Mouse (Mus musculus) ZHBTc4 (cell line): ENCODE results near the gene Kcng4.

ENCODE experiments used
- DNase-seq: peaks from one replicate; pipeline ENCODE4 v3.0.0-alpha.2; 2011; ENCODE audit warnings: low read depth, low spot score

Gene Kcng4

DNA sequence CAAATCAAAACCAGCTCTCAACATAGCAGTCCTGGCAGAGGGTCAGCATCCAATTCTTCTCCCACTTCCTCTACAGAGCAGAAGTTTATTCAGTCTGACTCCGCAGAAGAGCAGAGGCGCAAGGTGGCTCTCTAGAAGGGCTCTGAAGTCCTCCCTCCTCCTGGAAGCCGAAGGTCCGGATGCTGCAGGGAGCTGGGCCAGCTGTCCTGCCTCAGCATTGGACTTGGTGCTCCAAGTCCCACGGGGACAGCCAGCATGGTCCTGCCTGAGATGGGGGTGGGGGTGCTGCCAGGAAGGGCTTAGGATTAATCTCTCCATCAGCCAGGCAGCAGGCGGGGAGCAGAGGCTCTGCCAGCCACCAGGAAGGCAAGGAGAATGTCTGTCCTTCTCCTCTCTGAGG is at the start of gene Kcng4:
Kcng4 (minus strand) TSS at position 303 of the 400 bp plus-strand sequence.
- DNase-seq = no peak

DNA sequence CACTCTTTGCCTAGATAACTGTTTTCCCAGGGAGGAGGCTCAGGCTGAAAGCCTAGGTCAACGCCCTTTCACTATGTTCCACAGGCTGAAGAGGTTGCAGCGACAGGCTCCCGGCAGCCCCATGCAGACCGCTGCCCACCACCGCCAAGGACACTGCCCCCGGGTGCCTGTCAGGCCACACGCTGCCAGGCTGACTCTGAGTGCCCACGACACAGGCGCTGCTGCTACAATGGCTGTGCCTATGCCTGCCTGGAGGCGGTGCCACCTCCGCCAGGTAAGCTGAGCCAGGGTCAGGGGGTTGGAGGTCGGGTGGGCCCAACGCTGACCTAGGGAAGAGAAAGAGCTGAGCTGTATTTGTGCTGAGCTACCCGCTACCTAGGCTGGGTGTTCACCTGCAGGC is 43.7 kb upstream of the Kcng4 start:
- DNase-seq = no peak

DNA sequence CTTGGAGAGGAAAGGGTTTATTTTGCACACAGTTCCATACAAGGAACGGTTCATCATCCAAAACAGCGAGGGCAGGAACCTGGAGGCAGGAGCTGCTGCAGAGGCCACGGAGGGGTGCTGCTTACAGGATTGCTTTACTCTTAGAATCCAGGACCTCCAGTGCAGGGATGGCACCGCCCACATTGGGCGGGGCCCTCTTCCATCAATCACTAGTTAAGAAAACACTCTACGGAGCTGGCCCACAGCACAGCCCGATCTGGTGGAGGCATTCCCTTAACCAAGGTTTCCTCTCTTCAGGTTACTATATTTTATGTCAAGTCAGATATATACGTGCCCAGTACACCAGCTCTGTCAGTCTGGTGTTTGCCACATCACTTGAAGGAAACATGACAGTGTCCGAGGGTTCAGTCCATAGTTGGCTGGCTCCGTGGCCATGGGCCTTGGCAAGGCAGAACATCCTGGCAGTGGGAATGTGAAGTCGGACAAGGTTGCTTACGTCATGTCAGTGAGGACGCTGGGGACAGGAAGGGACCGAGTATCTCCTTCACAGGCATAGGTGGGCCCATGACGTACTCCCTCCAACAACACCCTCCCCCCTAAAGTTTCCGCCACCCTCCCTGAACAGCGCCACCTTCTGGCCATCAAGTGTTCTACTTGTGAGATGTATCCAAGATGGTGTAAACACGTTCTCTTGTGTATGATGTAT is 42.8 kb upstream of the Kcng4 start:
- DNase-seq = peak; percentile 92

DNA sequence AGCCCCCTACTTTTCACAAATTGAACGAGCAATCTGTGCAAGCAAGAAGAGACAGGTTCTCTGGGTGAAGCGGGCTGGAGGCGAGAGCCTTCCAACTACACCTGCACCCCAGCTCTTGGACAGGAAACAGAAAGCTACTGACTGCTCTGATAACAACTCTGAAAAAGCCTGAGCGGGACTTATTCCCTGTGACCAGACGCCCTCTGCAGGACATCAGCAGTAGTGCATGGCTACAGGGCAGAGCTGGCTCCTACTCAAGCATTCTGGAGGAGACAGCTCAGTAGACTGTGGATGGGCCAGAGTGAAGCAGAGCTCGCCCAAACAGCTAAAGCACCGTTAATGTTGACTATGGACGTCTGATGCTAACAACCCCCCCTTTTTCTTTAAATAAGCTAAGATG is 40.9 kb upstream of the Kcng4 start:
- peak; percentile 93 for DNase-seq

DNA sequence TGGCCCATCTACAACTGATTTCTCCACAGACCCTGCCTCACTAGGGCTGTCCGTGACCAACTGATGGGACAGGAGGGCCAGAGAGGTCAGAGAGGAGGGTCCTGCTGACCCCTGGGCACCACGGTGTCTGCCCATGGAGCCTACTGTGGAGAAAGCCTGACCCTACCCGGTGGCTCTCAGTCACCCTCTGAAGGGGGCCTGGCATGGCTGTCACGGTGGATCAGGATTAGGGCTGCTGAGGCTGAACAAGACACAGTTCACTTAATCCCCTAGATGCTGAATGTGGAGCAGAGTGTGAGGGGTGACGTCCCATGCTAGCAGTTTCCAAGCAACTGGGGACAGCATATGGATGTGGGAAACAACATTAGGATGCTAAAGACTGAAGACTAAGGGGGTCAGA is 40.0 kb upstream of the Kcng4 start:
- no peak for DNase-seq

DNA sequence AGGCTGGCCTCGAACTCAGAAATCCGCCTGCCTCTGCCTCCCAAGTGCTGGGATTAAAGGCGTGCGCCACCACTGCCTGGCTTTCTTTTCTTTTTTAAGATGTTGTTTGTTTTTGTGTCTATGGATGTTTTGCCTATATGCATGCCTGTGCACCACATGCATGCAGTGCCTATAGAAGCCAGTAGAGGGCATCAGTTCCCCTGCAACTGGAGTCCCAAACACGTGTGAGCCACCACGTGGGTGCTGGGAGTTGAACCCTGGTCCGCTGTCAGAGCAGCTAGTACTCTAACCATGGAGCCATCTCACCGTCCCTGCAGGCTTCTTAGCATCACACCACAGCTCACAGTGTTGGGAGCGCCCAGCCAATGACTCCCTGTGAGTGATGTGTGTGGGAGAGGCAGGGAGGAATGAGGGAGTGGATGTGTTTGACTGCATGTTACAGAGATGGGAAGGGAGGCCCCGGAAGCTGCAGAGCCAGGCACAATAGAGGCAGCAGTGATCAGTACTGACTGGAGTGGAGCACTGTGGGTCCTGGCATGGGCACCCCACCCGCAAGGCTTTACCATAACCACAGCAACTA is 38.6 kb upstream of the Kcng4 start:
- DNase-seq = peak; percentile 90

DNA sequence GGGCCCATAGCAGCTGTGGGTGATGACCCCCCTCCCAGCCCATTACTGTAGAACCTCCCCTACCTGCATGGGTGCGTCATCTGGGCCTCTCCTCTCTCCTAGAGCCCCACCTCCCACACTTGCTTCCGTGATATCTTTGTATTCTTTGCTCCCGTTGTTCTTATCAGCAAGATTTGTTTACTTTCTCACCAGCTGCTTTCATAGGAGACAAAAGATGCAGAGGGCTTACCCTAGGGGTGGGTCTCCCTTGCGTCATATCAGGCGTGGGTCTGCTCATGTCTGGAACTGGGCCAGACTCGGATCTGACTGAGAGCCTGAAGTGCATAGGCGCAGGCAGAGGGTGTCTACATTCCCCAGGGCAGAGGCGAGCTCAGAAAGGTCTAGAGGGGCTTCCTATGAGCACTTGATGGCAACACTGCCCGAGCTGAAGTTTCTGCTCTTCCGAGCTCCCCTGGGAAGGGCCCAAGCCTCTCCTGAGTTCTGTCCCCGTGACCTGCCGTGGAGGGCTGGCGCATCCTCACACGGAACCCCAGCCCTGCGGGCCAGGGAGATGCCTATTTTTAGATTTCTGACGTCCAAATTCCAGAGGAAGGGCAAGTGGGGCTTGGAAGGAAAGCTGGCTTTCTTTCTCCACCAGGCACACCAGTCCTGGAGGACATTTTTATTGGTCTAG is 35.1 kb upstream of the Kcng4 start:
- DNase-seq = peak; percentile 36

DNA sequence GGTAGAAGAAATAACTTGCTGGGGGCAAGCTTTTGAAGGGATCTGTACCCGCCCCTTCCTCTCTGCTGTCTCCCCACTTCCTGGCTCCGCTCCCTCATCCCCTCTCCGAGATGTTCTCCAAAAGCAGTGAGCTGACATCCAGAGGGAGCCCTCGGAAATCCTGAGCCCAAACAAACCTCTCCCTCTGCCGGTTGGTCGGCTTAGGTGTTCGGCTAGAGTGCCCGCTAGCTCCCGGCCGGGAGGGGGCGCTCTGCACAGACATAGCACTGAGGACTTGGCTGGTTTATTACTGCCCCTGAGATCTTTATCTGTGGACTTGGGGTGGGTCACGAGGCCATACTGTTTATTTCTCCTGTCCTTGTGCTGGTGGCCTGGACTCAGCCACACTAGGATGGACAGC is 33.8 kb upstream of the Kcng4 start:
- DNase-seq = peak; percentile 88

DNA sequence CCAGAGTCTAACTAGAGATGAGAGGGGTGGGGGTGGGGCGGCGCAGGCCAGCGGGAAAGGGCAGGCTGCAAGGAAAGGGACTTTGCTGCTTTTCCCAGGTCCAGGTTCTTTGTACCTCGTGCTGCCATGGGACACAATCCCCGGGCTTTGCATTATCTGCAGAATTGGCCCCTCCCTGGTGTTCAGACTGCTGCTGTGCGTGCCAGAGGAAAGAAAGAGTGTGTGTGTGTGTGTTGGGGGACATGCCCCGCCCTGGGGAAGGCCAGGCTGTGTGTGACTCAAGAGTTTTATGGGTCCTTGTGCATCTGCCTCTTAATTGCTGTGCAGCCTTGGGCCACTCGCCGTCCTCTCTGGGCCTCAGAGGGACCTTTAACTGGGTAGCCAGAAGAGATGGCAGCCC is 33.0 kb upstream of the Kcng4 start:
- no peak for DNase-seq

DNA sequence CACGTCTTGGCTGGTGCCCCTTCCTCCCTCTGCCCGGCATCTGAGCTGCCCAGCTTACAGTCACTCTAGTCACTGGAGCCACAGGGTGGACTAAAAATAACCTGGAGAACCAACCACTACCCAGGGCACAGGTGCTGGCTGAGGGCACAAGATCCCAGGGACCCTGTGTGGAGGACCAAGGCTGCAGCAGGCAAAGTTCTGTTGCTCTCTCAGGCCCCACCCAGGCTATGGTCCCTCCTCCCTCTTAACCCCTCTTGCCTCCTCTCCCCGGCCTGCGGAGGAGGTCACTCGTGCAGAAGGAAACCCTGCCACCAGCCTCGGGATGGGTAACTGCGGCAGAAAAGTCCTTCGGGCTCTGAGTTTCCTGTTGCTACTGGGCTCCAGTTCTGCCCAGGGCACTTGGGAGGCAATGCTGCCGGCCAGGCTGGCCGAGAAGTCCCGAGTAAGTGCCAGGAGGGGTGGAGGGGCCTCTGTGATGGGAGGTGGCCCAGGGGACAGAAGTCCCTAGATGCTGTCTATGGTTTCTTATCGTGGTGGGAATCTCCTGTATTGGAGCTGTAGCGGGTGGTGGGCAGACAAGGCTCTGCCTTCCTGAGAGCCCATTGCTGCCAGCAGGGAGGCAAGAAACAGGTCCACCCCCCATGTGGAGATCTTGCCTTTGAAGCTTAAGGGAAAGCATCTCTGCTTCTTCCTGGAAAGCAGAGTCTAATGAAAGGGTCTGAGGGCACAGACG is 30.9 kb upstream of the Kcng4 start, which contains the start of gene Wfdc1:
Wfdc1 (plus strand) TSS at position 147 of the 733 bp plus-strand sequence.
- no peak for DNase-seq

DNA sequence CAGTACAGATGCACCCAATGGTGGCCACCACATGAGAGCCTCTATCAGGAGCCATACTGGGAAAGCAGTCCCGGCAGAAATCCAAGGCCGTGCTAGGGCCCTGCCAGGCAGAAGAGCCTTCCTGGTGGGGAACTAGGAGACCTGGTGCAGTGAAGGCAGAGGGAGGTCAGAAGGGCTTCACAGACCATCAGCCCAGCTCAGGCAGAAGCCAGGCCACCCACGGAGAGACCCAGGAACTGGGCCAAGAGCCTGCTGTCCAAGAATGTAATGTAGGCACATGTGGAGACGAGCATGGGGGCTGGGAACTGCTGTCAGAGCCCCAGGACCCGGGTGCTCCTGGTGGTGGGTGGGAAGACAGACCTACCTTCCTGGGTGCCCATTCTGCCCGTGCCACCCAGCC is 29.8 kb upstream of the Kcng4 start:
- no peak for DNase-seq

DNA sequence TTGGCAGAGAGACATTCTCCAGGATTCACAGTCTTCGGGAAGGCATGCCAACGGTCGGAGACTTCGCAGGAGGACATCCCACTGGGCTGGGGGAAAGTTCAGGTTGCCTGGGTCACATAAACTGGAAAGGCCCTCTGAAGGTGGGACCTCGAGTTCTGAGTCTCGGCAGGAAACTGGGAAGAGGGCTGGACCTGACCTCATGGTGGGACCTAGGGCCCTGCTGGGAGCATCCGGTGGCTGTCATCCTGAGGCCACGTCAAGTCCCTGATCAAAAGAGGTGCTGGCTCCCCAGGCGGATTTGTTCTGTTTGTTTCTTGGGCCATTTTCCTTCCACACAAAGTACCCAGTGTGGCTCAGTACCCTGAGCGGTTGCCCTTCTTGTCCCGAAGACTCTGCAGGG is 28.0 kb upstream of the Kcng4 start:
- DNase-seq = no peak

DNA sequence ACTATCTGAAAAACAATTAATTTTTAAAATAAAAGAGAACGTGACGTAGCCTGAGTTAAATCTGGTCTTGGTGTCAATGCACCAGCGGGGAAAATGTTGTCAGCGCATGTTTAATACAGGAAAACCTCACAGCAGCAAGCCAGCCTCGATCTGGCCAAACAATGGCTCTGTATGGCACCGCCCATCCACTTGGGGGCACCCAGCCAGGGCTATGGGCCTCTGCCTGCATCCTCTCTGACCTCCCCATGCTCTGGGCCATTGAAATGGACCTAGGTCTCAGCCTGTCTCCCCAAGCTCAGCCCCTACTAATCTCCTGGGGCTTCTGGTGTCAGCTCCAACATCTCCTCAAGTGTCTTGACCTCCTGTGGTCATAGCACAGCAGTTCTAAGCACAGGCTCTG is 26.4 kb upstream of the Kcng4 start:
- no peak for DNase-seq

DNA sequence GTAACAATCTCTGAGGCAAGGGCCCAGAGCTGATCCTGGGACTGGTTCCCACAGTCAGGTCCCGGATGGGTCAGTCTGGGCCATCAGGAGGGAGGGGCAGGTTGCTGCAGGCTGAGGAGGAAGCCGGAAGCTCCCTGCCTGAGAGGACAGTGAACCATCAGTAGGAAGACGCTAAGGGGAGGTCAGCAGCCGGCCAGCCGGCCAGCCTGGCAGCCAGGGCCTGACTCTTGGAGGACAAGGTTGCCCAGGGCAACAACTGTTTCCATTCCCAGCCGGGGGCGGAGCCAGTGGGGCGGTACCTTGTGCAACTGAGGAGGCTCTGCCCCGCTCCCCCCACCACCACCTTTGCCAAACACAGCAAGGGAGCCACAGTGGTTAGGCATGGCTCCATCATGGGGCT is 25.6 kb upstream of the Kcng4 start:
- DNase-seq = peak; percentile 42

DNA sequence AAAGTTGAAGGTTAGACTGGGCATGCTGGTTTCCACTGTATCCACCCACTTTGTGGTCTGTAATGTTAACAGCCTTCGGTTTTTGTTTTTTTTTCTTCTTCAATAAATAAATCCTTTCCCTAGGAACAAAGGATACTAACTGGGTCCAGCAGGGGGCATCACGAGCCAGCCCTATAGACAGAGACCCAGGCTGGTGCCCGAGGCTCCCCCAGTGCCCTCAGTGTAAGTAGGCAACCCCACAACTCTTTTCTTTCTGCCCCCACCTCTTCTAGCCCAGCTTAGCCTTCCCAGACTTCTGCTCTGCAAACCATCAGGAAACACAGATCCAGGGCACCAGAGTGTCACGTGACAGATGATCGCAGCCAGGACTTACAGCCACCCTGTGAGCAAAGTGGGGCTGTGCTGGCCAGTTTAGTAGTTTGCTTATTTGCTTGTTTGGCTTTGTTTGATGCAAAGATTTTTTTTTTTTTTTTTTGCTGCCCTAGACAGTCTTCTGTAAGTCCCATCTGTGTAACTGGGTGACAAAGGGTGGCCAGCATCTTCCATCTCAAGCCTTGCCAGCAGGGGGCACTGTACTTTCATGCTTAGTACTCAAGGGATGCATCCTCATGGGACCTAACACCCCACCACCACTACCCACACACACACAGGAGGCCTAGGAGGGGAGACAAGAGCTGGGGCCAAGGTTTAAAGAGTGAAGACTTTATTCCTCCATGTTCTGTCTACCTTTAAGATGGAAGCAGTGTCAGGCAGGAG is 21.4 kb upstream of the Kcng4 start:
- DNase-seq = peak; percentile 74

DNA sequence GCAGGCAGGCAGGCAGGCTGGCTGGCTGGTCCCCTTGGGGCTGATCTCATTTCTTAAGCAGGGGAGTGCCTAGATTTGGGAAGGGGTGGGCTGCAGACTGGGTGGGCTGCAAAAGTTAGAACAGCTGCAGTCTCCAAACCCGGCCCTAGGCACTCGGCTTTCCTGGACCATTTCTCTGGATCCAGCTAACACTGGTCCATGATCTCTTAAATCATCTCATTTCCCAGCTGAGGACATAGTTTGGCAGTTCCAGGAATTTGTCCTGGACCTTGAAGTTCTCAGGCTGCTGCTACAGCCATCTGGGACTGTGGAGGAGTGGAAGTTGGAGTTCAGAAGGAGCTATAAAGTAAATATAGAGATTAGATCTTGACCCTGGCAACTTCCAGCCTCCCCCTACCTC is 15.8 kb upstream of the Kcng4 start:
- DNase-seq = no peak

DNA sequence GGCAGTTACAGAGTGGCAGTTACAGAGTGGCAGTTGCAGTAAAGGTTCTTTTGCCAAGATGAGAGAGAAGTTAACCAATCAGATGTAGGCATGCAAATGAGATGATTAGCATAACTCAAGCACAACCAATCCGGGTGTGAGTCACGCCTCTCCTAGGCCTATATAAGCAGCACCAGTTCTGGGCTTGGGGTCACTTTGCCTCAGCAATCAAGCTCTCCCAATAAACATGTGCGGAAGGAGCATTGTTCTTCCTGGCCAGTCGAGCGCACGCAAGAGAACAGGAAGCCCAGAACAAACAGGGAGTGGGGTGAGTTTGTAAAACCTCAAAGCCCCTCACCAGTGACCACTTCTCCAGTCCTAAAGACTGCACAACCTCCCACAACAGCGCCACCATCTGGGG is 11.4 kb upstream of the Kcng4 start:
- peak; percentile 33 for DNase-seq

DNA sequence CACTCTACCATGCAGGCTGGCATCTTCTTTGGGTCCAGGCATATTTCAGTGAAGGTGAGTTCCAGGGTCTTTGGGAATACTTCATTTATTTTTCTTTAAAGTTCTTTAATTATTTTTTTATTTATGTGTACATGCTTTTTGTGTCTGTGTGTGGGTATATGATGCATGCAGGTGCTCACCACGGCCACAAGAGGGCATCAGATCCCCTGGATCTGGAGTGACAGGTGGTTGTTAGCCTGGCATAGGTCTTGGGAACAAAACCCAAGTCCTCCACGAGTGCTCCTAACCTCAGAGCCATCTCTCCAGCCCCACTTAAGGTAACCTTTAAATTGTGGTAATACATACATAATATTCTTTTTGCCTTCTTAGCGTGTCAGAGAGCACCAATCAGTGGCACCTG is 10.7 kb upstream of the Kcng4 start:
- peak; percentile 70 for DNase-seq

DNA sequence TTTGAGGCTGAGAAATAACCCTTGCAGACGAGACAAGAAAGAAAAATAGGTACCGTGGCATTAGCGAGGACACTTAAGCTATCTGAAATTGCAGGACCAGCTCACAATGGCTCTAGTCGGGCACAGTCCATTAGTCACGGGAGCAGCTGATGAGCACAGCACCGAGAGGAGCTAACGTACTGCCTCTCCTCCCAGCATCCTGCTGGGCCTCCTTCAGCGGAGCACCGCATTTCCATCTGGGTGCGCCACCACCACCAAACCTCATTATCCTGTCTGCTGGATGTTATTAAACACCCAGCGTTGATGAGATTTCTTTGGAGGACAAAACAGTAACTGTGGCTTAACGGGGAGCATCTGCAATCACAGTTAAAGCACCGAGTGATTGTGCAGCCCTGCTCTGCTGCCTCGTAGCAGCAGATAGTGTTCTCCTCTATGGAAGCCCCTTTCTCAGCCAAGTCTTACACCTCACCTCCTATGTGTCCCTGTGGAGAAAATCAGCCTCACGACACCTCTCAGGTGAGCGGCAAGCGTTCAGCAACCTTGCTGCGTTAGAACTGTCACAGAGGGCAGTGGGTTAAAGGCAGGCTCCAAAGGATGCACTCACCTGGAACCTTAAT is 9.6 kb upstream of the Kcng4 start:
- no peak for DNase-seq

DNA sequence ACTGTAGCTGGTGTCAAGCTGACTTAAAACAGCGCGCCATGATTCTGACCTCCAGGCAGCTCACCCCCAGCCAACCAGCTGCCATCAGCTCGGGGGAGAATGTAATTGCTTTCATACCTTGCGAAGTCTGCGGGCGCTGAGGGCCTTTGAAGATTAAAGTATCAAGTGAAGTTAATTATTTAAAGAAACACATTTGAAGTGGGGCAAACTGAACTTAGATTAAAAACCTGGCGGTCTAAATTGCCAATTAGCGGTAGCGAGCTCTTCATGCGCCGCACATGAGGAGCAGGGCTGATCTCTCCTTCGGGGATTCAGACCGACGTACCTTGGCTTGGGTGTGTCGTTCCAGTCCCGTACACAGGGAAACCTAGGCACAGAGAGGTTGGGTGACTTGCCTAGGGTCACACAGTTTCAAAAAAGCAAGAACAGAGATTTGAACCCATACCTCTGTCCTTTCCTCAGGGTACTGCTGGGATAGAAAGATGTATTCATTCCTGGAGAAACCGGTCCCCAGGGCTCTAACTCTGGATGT is 9.0 kb upstream of the Kcng4 start:
- no peak for DNase-seq

DNA sequence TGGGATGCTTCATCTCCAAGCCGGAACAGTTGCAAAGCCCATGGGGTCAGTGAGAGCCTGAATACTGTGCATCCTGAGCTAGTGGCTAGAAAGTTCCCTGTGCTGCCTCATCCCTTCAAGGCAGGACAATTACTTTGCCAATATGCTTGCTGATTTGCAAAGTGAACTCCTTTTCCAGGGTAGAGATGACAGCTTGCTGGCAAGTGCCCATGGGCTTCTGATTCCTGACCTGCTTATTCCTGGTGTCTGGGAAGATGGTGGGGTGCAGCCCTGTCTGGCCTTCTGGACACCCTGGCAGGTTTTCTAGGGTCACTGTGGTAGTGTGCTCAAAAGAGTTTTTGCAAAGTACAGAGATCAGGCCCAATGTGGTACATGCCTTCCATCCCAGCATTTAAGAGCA is 7.5 kb upstream of the Kcng4 start:
- DNase-seq = no peak
